Comparison of ENCODE assay signal across 8 mouse cellular contexts in genomic region chr6:100013949-100014348, GRCm38 (mm10).
DNase-seq lines count a peak whose midpoint lies in the region; ATAC-seq and TF ChIP-seq lines count a peak whose summit lies in the region.

No protein-coding gene starts in this region.

- no peak for TF ChIP-seq CTCF in heart, adult 2 months (IDR thresholded peaks at IDR 0.05)
- no peak for TF ChIP-seq CTCF in lung, embryonic 14.5 days (IDR thresholded peaks at IDR 0.05; ENCODE audit: low read depth)

- no peaks in the 10 kb centered on the region for H3K9me3 ChIP-seq in heart, embryonic 11.5 days (replicated peaks; ENCODE audit: control insufficient read depth, low read length)
- H3K9me3 ChIP-seq in lung, embryonic 14.5 days (ENCODE audit: low read depth, low read length) = no peaks in the 10 kb centered on the region

- H3K4me3 ChIP-seq in heart, adult 2 months = no peak overlapping the region
- no peak overlapping the region for H3K4me3 ChIP-seq in heart, embryonic 11.5 days (ENCODE audit: low read depth, low read length)
- no peak overlapping the region for H3K4me3 ChIP-seq in lung, embryonic 14.5 days (ENCODE audit: low read depth, low read length)

- H3K4me1 ChIP-seq in heart, adult 2 months (ENCODE audit: control insufficient read depth, insufficient read depth, low read length) = peaks cover 6% of the 10 kb centered on the region; the same call in 1 of the 2 replicates
- peaks cover 19% of the 10 kb centered on the region for H3K4me1 ChIP-seq in heart, embryonic 11.5 days (ENCODE audit: control insufficient read depth, insufficient read depth, low read length)
- peaks cover 14% of the 10 kb centered on the region for H3K4me1 ChIP-seq in lung, embryonic 14.5 days (ENCODE audit: insufficient read depth)

- H3K27me3 ChIP-seq in heart, adult 2 months (ENCODE audit: control insufficient read depth, insufficient read depth, low read length) = no peaks in the 10 kb centered on the region
- peaks cover 33% of the 10 kb centered on the region for H3K27me3 ChIP-seq in heart, embryonic 11.5 days (ENCODE audit: control insufficient read depth, insufficient read depth, low read length)
- H3K27me3 ChIP-seq in lung, embryonic 14.5 days (ENCODE audit: insufficient read depth, low read length) = 0 out of 2 replicates have a peak, but pooled peaks cover 3% of the 10 kb centered on the region

- H3K9ac ChIP-seq in heart, adult 2 months (ENCODE audit: low read depth, low read length) = no peak overlapping the region
- H3K9ac ChIP-seq in heart, embryonic 11.5 days (ENCODE audit: low read depth, low read length) = no peak overlapping the region
- no peak overlapping the region for H3K9ac ChIP-seq in lung, embryonic 14.5 days

- WGBS in heart, adult 2 months = 42% methylated on average over 6 of the region's 6 CpGs
- WGBS in heart, embryonic 11.5 days (ENCODE audit: insufficient replicate concordance) = 45% methylated on average over 6 of the region's 6 CpGs
- 34% methylated on average over 6 of the region's 6 CpGs for WGBS in lung, embryonic 14.5 days

- no peak overlapping the region for H3K4me2 ChIP-seq in heart, embryonic 11.5 days
- H3K4me2 ChIP-seq in lung, embryonic 14.5 days = no peak overlapping the region

- no peak for TF ChIP-seq POLR2A in heart, adult 2 months (IDR thresholded peaks at IDR 0.05; ENCODE audit: insufficient read depth, low read depth, low read length)

- no peaks in the 10 kb centered on the region for H3K79me2 ChIP-seq in heart, adult 2 months (replicated peaks; ENCODE audit: control insufficient read depth, insufficient read depth, low read length)

- ATAC-seq in heart, embryonic 11.5 days (replicated peaks; ENCODE audit: insufficient number of reproducible peaks, low FRiP score, low TSS enrichment) = no peak
- peak; percentile 21; the same call in 1 of the 2 replicates for ATAC-seq in lung, embryonic 14.5 days (ENCODE audit: insufficient read depth)

- H3K36me3 ChIP-seq in heart, adult 2 months (ENCODE audit: control insufficient read depth, insufficient read depth, low read length) = no peaks in the 10 kb centered on the region
- no peaks in the 10 kb centered on the region for H3K36me3 ChIP-seq in heart, embryonic 11.5 days (ENCODE audit: control insufficient read depth, insufficient read depth, low read length)
- no peaks in the 10 kb centered on the region for H3K36me3 ChIP-seq in lung, embryonic 14.5 days (ENCODE audit: insufficient read depth)

- intact Hi-C loops in heart, adult 2 months (cut with DNase I) = no loop called here
- intact Hi-C loops in heart, postnatal 10 days (cut with DNase I) = loop anchor here (5.0 kb wide), 3 partner anchors 82 to 113 kb away; no protein-coding TSS in a partner anchor
- intact Hi-C loops in left cerebral cortex, postnatal 36 days (cut with DNase I) = no loop called here

- TF ChIP-seq EP300 in heart, adult 2 months (IDR thresholded peaks at IDR 0.05; ENCODE audit: insufficient read depth, low read depth, low read length) = no peak

- no peak overlapping the region for H3K27ac ChIP-seq in heart, adult 2 months
- no peak overlapping the region for H3K27ac ChIP-seq in heart, embryonic 11.5 days (ENCODE audit: low read depth, low read length)
- H3K27ac ChIP-seq in lung, embryonic 14.5 days (ENCODE audit: low read depth) = no peak overlapping the region

- peak; percentile 35 for DNase-seq in heart, adult 2 months
- DNase-seq in adrenal gland, postnatal 14 days = peak; percentile 65
- peak; percentile 70 to 75 for DNase-seq in heart, postnatal 10 days
- DNase-seq in lung, embryonic 14.5 days = peak; percentile 59
- DNase-seq in urinary bladder, postnatal 25 days (ENCODE audit: low spot score) = no peak
- DNase-seq in retina, embryonic 14.5 days (ENCODE audit: low spot score) = no peak
- no peak for DNase-seq in left cerebral cortex, postnatal 36 days (ENCODE audit: low spot score in 2 of 2)

Comparison
In these comparisons a context has a peak if more than half of its experiments do, and no peak if none do; other contexts are left out.
1. DNase-seq: peak in heart, adult 2 months (2 of 2), adrenal gland, postnatal 14 days (single experiment), heart, postnatal 10 days (2 of 2) and lung, embryonic 14.5 days (single experiment); none in urinary bladder, postnatal 25 days (single experiment), retina, embryonic 14.5 days (single experiment) and left cerebral cortex, postnatal 36 days (0 of 2).